Mouse (Mus musculus) left cerebral cortex, adult 11 months (tissue): Measurements from ENCODE around the gene Sapcd2.

ENCODE experiments used
- DNase-seq: peaks from one replicate; pipeline ENCODE4 v3.0.0; 2022; ENCODE audit warnings: low spot score

Sapcd2 gene

GRCm38 (mm10) chr2:25422587-25423410 lies 50.7 kb downstream of the Sapcd2 start, which contains the start of gene Fut7:
TSS of gene Fut7 (plus strand) at chr2:25423267.
- DNase-seq = no peak

GRCm38 (mm10) chr2:25423626-25424025 lies 51.5 kb downstream of the Sapcd2 start:
- no peak for DNase-seq

- DNase-seq = no peak
Observed at GRCm38 (mm10) chr2:25425481-25425880, 53.4 kb downstream of the Sapcd2 start.

GRCm38 (mm10) chr2:25426721-25427191 lies 54.6 kb downstream of the Sapcd2 start:
- DNase-seq = no peak

- DNase-seq = no peak
Observed at GRCm38 (mm10) chr2:25427256-25427655, 55.1 kb downstream of the Sapcd2 start.
